In the genomic region with DNA sequence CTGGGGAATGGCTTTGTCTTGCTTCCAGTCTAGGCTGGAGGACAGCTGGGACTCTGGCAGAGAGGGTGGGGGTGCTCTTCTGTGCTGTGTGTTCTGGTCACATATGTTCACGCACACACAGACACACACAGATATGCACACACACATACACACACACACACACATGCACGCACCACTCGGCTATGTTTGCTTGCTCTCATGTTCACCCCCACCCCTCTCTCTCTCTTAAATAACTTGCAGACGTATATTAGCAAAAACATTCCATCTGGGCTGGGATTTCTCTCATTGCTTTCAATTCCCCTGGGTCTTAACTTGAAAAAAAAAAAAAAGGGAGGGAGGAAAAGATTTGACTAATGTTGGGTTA, we compare ENCODE assay signal across 12 mouse cellular contexts. TPM values are rescaled to one million over a fixed set of nuclear protein-coding genes. Genes with fewer than 3 reads are reported as not detected.
DNase-seq lines count a peak whose midpoint lies in the region; ATAC-seq lines count a peak whose summit lies in the region.
"Had no signal": no experiment of that assay in that cellular context is flagged by ENCODE, and none has a peak within 500 bp of the region (broad histone marks: within the 10 kb centered on the region; RNA-seq: fewer than 3 reads in every experiment).

No protein-coding gene starts in this region.

- no peak overlapping the region for H3K4me2 ChIP-seq in kidney, embryonic 15.5 days
- no peak overlapping the region for H3K4me2 ChIP-seq in forebrain, embryonic 15.5 days (replicated peaks)
- no peak overlapping the region for H3K4me2 ChIP-seq in midbrain, embryonic 12.5 days (replicated peaks)
- H3K4me2 ChIP-seq: heart, embryonic 11.5 days had no signal

- no peaks in the 10 kb centered on the region for H3K36me3 ChIP-seq in kidney, embryonic 15.5 days
- H3K36me3 ChIP-seq in embryonic facial prominence, embryonic 10.5 days (replicated peaks), result no peaks in the 10 kb centered on the region
- H3K36me3 ChIP-seq in forebrain, embryonic 15.5 days, result no peaks in the 10 kb centered on the region
- no peaks in the 10 kb centered on the region for H3K36me3 ChIP-seq in midbrain, embryonic 12.5 days

- H3K27me3 ChIP-seq in kidney, embryonic 15.5 days, result peaks cover 19% of the 10 kb centered on the region; the same call in 1 of the 2 replicates
- peaks cover 21% of the 10 kb centered on the region for H3K27me3 ChIP-seq in embryonic facial prominence, embryonic 10.5 days (replicated peaks; ENCODE audit: low read depth, poor library complexity, severe bottlenecking)
- no peaks in the 10 kb centered on the region for H3K27me3 ChIP-seq in forebrain, embryonic 15.5 days
- peaks cover 25% of the 10 kb centered on the region for H3K27me3 ChIP-seq in midbrain, embryonic 12.5 days

- 37% methylated on average over 4 of the region's 4 CpGs for WGBS in kidney, embryonic 15.5 days
- 30% methylated on average over 4 of the region's 4 CpGs for WGBS in embryonic facial prominence, embryonic 10.5 days
- WGBS in forebrain, embryonic 15.5 days, result 39% methylated on average over 4 of the region's 4 CpGs
- WGBS in midbrain, embryonic 12.5 days, result 35% methylated on average over 4 of the region's 4 CpGs

- H3K27ac ChIP-seq in kidney, embryonic 15.5 days, result peak overlapping the region; percentile 81
- peak overlapping the region; percentile 80 for H3K27ac ChIP-seq in embryonic facial prominence, embryonic 10.5 days (replicated peaks)
- H3K27ac ChIP-seq in forebrain, embryonic 15.5 days (replicated peaks), result no peak overlapping the region
- H3K27ac ChIP-seq in midbrain, embryonic 12.5 days (replicated peaks), result no peak overlapping the region

- no peaks in the 10 kb centered on the region for H3K9me3 ChIP-seq in kidney, embryonic 15.5 days (replicated peaks)
- no peaks in the 10 kb centered on the region for H3K9me3 ChIP-seq in embryonic facial prominence, embryonic 10.5 days
- no peaks in the 10 kb centered on the region for H3K9me3 ChIP-seq in forebrain, embryonic 15.5 days
- H3K9me3 ChIP-seq in midbrain, embryonic 12.5 days, result no peaks in the 10 kb centered on the region
- H3K9me3 ChIP-seq: megakaryocyte, embryonic 14.5 days had no signal

- peak; percentile 53 for ATAC-seq in kidney, embryonic 15.5 days (replicated peaks; ENCODE audit: low FRiP score)
- ATAC-seq in forebrain, embryonic 15.5 days (replicated peaks), result peak; percentile 55
- 0 out of 2 replicates have a peak, but pooled peaks have one; percentile 49 for ATAC-seq in midbrain, embryonic 12.5 days (ENCODE audit: low FRiP score, low read depth)
- no peak for ATAC-seq in megakaryocyte progenitor cell, adult 5-6 weeks (replicated peaks; ENCODE audit: poor library complexity)

- H3K4me3 ChIP-seq in kidney, embryonic 15.5 days (replicated peaks), result no peak overlapping the region
- peak overlapping the region; percentile 13; the same call in 1 of the 2 replicates for H3K4me3 ChIP-seq in embryonic facial prominence, embryonic 10.5 days
- H3K4me3 ChIP-seq in forebrain, embryonic 15.5 days, result no peak overlapping the region
- no peak overlapping the region for H3K4me3 ChIP-seq in midbrain, embryonic 12.5 days
- H3K4me3 ChIP-seq: megakaryocyte, embryonic 14.5 days had no signal

- peaks cover 29% of the 10 kb centered on the region for H3K4me1 ChIP-seq in kidney, embryonic 15.5 days
- peaks cover 50% of the 10 kb centered on the region for H3K4me1 ChIP-seq in embryonic facial prominence, embryonic 10.5 days
- H3K4me1 ChIP-seq in forebrain, embryonic 15.5 days, result no peaks in the 10 kb centered on the region
- peaks cover 12% of the 10 kb centered on the region; the same call in 1 of the 2 replicates for H3K4me1 ChIP-seq in midbrain, embryonic 12.5 days

- DNase-seq in kidney, adult 18-20 months, result no peak
- no peak for DNase-seq in embryonic facial prominence, embryonic 10.5 days (ENCODE audit: low spot score)
- no peak for DNase-seq in adrenal gland, postnatal 4 days (ENCODE audit: low spot score in 2 of 2)
- DNase-seq: embryo, embryonic 11 days; right cerebral cortex, adult 18-20 months; thymus, postnatal 36 days had no signal

- H3K9ac ChIP-seq in kidney, embryonic 15.5 days, result no peak overlapping the region
- no peak overlapping the region for H3K9ac ChIP-seq in forebrain, embryonic 15.5 days (replicated peaks)
- H3K9ac ChIP-seq in midbrain, embryonic 12.5 days (replicated peaks), result no peak overlapping the region

RNA-seq across cellular contexts. Expression of a gene that starts 45.3 kb away (rescaled TPM):
- 14.1 and 15.5 TPM in 2 replicates for polyA plus RNA-seq in kidney, embryonic 15.5 days (2015; fragmentation: Nextera tagmentation; extraction: Ambion mirVana)
- 16.4 and 16.6 TPM in 2 replicates for polyA plus RNA-seq in embryonic facial prominence, embryonic 10.5 days (2016; fragmentation: Nextera tagmentation; extraction: Ambion mirVana)
- 31.4 and 36.6 TPM in 2 replicates for polyA plus RNA-seq in forebrain, embryonic 15.5 days (2015; fragmentation: Nextera tagmentation; extraction: Ambion mirVana)
- 32.5 and 33.3 TPM in 2 replicates for polyA plus RNA-seq in midbrain, embryonic 12.5 days (2016; fragmentation: Nextera tagmentation; extraction: Ambion mirVana)
- total RNA-seq in adrenal gland, postnatal 4 days (2021), result 10 to 100 TPM; 24.5 to 26.1 TPM
- 16.8 and 33.0 TPM in 2 replicates for total RNA-seq in megakaryocyte progenitor cell, adult 5-6 weeks (2015)
- total RNA-seq in megakaryocyte progenitor cell, adult 5-6 weeks (2017), result 26.9 and 27.4 TPM in 2 replicates

Comparison
In these comparisons a context has a peak if more than half of its experiments do, and no peak if none do; other contexts are left out.
1. H3K27ac ChIP-seq: peak in kidney, embryonic 15.5 days (single experiment) and embryonic facial prominence, embryonic 10.5 days (single experiment); none in forebrain, embryonic 15.5 days (single experiment) and midbrain, embryonic 12.5 days (single experiment).